Mouse (Mus musculus) c-Kit-positive CD71-negative TER-119-negative erythroid progenitor cells, embryonic 14.5 days (primary cell): ENCODE data around the gene Gpr84.

ENCODE experiments used
- DNase-seq: peaks from one replicate; pipeline ENCODE4 v3.0.0-alpha.2; 2013; ENCODE audit warnings: low read depth

Gene Gpr84

GRCm38 (mm10) chr15:103305792-103306645 lies 4.4 kb downstream of the Gpr84 start:
- DNase-seq = no peak

GRCm38 (mm10) chr15:103305070-103305678 lies 5.2 kb downstream of the Gpr84 start:
- peak; percentile 76 for DNase-seq

- no peak for DNase-seq
These were observed 5.8 kb downstream of the Gpr84 start for GRCm38 (mm10) chr15:103304616-103304969.

- no peak for DNase-seq
These were observed 6.3 kb downstream of the Gpr84 start for GRCm38 (mm10) chr15:103303916-103304615.

- no peak for DNase-seq
These were observed 7.9 kb downstream of the Gpr84 start for GRCm38 (mm10) chr15:103302341-103303021.

- DNase-seq = no peak
These were observed 8.7 kb downstream of the Gpr84 start for GRCm38 (mm10) chr15:103301547-103302340.

GRCm38 (mm10) chr15:103301046-103301445 lies 9.4 kb downstream of the Gpr84 start:
- no peak for DNase-seq

- DNase-seq = no peak
These were observed 9.9 kb downstream of the Gpr84 start for GRCm38 (mm10) chr15:103300560-103300959.

- no peak for DNase-seq
These were observed 10.3 kb downstream of the Gpr84 start for GRCm38 (mm10) chr15:103300067-103300471.

GRCm38 (mm10) chr15:103299644-103300043 lies 10.8 kb downstream of the Gpr84 start:
- no peak for DNase-seq

GRCm38 (mm10) chr15:103298861-103299616 lies 11.4 kb downstream of the Gpr84 start:
- no peak for DNase-seq

- DNase-seq = no peak
These were observed 12.4 kb downstream of the Gpr84 start for GRCm38 (mm10) chr15:103298026-103298425.

GRCm38 (mm10) chr15:103297313-103297712 lies 13.1 kb downstream of the Gpr84 start:
- no peak for DNase-seq

- no peak for DNase-seq
These were observed 14.6 kb downstream of the Gpr84 start for GRCm38 (mm10) chr15:103295851-103296250.

- no peak for DNase-seq
These were observed 15.8 kb downstream of the Gpr84 start for GRCm38 (mm10) chr15:103294649-103295048.

GRCm38 (mm10) chr15:103293375-103293774 lies 17.0 kb downstream of the Gpr84 start:
- DNase-seq = no peak

- no peak for DNase-seq
These were observed 17.6 kb downstream of the Gpr84 start for GRCm38 (mm10) chr15:103292673-103293345.

GRCm38 (mm10) chr15:103290843-103291242 lies 19.6 kb downstream of the Gpr84 start:
- no peak for DNase-seq

GRCm38 (mm10) chr15:103290417-103290816 lies 20.0 kb downstream of the Gpr84 start:
- DNase-seq = no peak

- no peak for DNase-seq
These were observed 20.8 kb downstream of the Gpr84 start for GRCm38 (mm10) chr15:103289600-103289999.
